Mouse (Mus musculus) spleen, adult 2 months (tissue): ENCODE measurements at regions not wholly inside any gene's neighbourhood (a gene's known extent, or its start where the extent isn't known, plus 50 kb on each side); places are given as distances from the start of the nearest gene placed in this dataset.

Source experiments
- DNase-seq, 2 experiments: peaks; one replicate each; pipeline versions ENCODE4 v3.0.0 to v3.0.0-alpha.2; 2012 to 2021; ENCODE audit warnings: low spot score in 2 of 2, low read depth in 1 of 2
- H3K27ac ChIP-seq: fragments of 200-500 bp; 2 replicates; pipeline ENCODE4 v1.5.1; 2012; ENCODE audit warnings: low read length, inconsistent platforms; ENCODE audit not compliant: insufficient read depth
- H3K27me3 ChIP-seq: fragments of 200-500 bp; 2 replicates; pipeline ENCODE4 v1.6.1; 2012; ENCODE audit warnings: mild to moderate bottlenecking, moderate library complexity, low read length, inconsistent platforms; ENCODE audit not compliant: control insufficient read depth, insufficient read depth
- H3K36me3 ChIP-seq: fragments of 200-500 bp; 2 replicates; pipeline ENCODE4 v1.6.1; 2012; ENCODE audit warnings: mild to moderate bottlenecking, low read length, inconsistent platforms; ENCODE audit not compliant: control insufficient read depth, insufficient read depth
- H3K4me1 ChIP-seq: fragments of 200-500 bp; 2 replicates; pipeline ENCODE4 v1.6.1; 2011; ENCODE audit warnings: inconsistent platforms; ENCODE audit not compliant: control insufficient read depth, insufficient read depth, insufficient read length
- H3K4me3 ChIP-seq: fragments of 200-500 bp; 2 replicates; pipeline ENCODE4 v1.5.1; 2011; ENCODE audit warnings: mild to moderate bottlenecking, inconsistent platforms; ENCODE audit not compliant: insufficient read depth, insufficient read length; ENCODE audit errors: extremely low read depth
- CTCF ChIP-seq: fragments of 200-500 bp; IDR thresholded peaks from 2 replicates; pipeline ENCODE4 v1.5.1; 2011; ENCODE audit warnings: mild to moderate bottlenecking, inconsistent platforms; ENCODE audit not compliant: insufficient read depth, insufficient read length, insufficient replicate concordance; ENCODE audit errors: extremely low read depth
- POLR2A ChIP-seq: fragments of 200-500 bp; IDR thresholded peaks from 2 replicates; pipeline ENCODE4 v1.6.1; 2011; ENCODE audit warnings: low read depth, low read length, inconsistent platforms
- WGBS: fragments of 180-500 bp; shearing (Covaris S2); methylation state at CpG from one replicate; pipeline ENCODE4 v1.1.7; 2018; 5-methylcytosine and 5-hydroxymethylcytosine counted together

- Histone ChIP-seq H3K27ac (no peak overlapping the region), H3K36me3 (no peaks in the 10 kb centered on the region), H3K4me3 (no peak overlapping the region), H3K27me3 (peaks cover 1% of the 10 kb centered on the region; the same call in 1 of the 2 replicates), H3K4me1 (no peaks in the 10 kb centered on the region)
- DNase-seq: no peak
- WGBS: 58% methylated on average over 16 of the region's 16 CpGs
- no peak for TF ChIP-seq POLR2A
- TF ChIP-seq CTCF: no peak
Measured at GRCm38 (mm10) chr3:101163160-101163990, 53.3 kb upstream of the Ptgfrn start.

GRCm38 (mm10) chr3:101162536-101163159 lies 52.6 kb upstream of the Ptgfrn start:
- Histone ChIP-seq H3K27ac (no peak overlapping the region), H3K4me3 (no peak overlapping the region), H3K27me3 (peaks cover 1% of the 10 kb centered on the region; the same call in 1 of the 2 replicates), H3K4me1 (no peaks in the 10 kb centered on the region), H3K36me3 (no peaks in the 10 kb centered on the region)
- DNase-seq: no peak
- TF ChIP-seq CTCF (no peak), POLR2A (no peak)
- 49% methylated on average over 14 of the region's 14 CpGs for WGBS

GRCm38 (mm10) chr3:101161941-101162531 lies 52.0 kb upstream of the Ptgfrn start:
- DNase-seq: no peak
- Histone ChIP-seq H3K27ac (no peak overlapping the region), H3K36me3 (no peaks in the 10 kb centered on the region), H3K4me3 (no peak overlapping the region), H3K27me3 (peaks cover 1% of the 10 kb centered on the region; the same call in 1 of the 2 replicates), H3K4me1 (no peaks in the 10 kb centered on the region)
- 66% methylated on average over 14 of the region's 14 CpGs for WGBS
- no peak for TF ChIP-seq CTCF
- no peak for TF ChIP-seq POLR2A

DNA sequence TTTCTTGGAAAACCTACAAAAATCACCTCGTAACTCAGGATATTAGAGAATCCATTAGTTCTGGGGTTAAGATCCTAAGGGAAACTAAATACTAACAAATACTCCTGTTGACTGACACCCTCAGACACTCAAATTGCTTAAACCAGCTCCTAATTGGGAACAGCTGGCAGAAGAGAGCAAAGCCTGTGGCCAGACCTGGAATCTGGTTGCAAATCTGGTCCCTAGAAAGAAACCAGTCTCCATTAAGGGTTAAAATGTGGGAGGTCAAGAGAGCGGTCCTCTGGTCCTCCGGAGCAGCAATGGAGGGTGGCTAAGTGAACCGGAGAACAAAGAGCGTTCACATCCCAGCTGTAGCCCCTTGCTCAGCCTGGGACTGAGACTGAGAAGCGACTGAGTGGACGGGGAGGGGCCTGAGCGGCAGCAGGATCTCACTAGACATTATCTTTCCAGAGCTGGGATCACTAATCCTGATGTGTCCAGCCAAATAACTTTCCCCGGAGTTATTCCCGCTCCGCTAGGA lies 51.4 kb upstream of the Ptgfrn start:
- no peak overlapping the region for H3K4me3 ChIP-seq
- no peak for DNase-seq
- TF ChIP-seq POLR2A: no peak
- no peak for TF ChIP-seq CTCF
- no peaks in the 10 kb centered on the region for H3K4me1 ChIP-seq
- H3K27ac ChIP-seq: no peak overlapping the region
- H3K27me3 ChIP-seq: peaks cover 1% of the 10 kb centered on the region; the same call in 1 of the 2 replicates
- 71% methylated on average over 11 of the region's 11 CpGs for WGBS
- H3K36me3 ChIP-seq: no peaks in the 10 kb centered on the region
